Mouse (Mus musculus) intestine, embryonic 15.5 days (tissue): ENCODE data around the gene Pih1d1. TPM values are rescaled to one million over a fixed set of nuclear protein-coding genes. Genes with fewer than 3 reads are reported as not detected.
"Not testable (repeated sequence)": the region's sequence is repeated elsewhere in the genome, so short reads cannot be mapped to it uniquely, and the experiment has no call there.

Experiments used
- ATAC-seq: fragments of 200-750 bp; cut with Nextera tagmentation; 2 replicates; pipeline ENCODE4 v1.8.0; 2017; ENCODE audit warnings: moderate TSS enrichment, moderate library complexity
- H3K27ac ChIP-seq: fragments of 300-500 bp; sonication (generic); 2 replicates; pipeline ENCODE4 v1.5.1; 2015; ENCODE audit warnings: mild to moderate bottlenecking, inconsistent platforms
- H3K27me3 ChIP-seq: fragments of 300-500 bp; sonication (generic); replicated peaks from 2 replicates; pipeline ENCODE4 v1.6.1; 2015; ENCODE audit warnings: inconsistent platforms
- H3K36me3 ChIP-seq: fragments of 300-500 bp; sonication (generic); 2 replicates; pipeline ENCODE4 v1.6.1; 2015; ENCODE audit warnings: inconsistent platforms
- H3K4me1 ChIP-seq: fragments of 300-500 bp; sonication (generic); replicated peaks from 2 replicates; pipeline ENCODE4 v1.6.1; 2015; ENCODE audit warnings: inconsistent platforms
- H3K4me2 ChIP-seq: fragments of 300-500 bp; sonication (generic); replicated peaks from 2 replicates; pipeline ENCODE4 v1.6.1; 2015; ENCODE audit warnings: mild to moderate bottlenecking, inconsistent platforms
- H3K4me3 ChIP-seq: fragments of 300-500 bp; sonication (generic); replicated peaks from 2 replicates; pipeline ENCODE4 v1.5.1; 2015; ENCODE audit warnings: inconsistent platforms
- H3K9ac ChIP-seq: fragments of 300-500 bp; sonication (generic); 2 replicates; pipeline ENCODE4 v1.6.1; 2015; ENCODE audit warnings: inconsistent platforms
- H3K9me3 ChIP-seq: fragments of 300-500 bp; sonication (generic); 2 replicates; pipeline ENCODE4 v1.6.1; 2016; ENCODE audit warnings: inconsistent platforms
- WGBS: fragments of 180-500 bp; shearing (Covaris S2); methylation state at CpG from one replicate; pipeline ENCODE4 v1.1.7; 2015; 5-methylcytosine and 5-hydroxymethylcytosine counted together
- polyA plus RNA-seq: library from polyadenylated mRNA; unstranded; fragments of >200 nt; fragmentation: Nextera tagmentation; extraction: Ambion mirVana; gene quantifications from 2 replicates; pipeline ENCODE4 v1.2.1, GENCODE M21; 2015

Pih1d1 gene
- polyA plus RNA-seq, 1 experiment from 2014 or later, result 94.1 TPM

DNA sequence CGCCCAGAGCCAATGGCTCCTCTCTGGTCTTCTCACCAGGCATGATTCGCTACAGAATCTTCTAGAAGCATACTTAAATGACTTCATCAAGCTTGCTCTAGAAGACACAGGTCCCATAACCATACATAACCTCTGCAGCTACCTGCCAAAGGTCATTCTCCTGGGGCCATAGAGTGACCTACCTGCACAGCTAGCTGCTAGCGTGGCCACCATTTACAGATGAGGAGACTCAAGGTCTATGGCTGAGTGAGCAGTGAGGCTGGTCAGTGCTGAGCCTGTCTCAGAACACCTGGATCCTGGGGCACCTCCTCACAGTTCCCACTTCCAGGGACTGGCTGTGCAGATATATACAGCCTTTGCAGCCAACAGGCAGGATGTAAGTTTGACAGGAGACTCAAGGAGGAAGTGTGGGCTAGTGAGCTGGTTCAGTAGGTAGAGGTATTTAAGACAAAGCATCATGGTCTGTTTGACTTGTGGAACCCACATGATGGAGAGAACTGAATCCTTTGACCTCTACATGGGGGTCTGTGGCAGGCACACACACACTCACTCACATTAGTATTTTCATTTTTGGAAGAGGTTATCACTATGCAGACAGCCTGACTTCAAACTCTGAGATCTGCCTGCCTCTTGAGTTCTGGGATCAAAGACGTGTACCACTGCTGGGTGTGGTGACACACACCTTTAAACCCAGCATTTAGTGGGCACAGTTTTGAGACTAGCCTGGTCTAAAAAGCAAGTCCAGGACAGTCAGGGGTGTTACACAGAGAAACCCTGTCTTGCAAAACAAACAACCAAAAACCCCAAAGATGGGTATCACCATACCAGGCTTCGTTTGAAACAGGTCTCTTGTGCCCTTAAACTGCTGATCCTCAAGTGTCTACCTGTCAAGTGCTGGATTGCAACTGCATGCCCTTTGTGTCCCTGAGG lies 34.1 kb upstream of the Pih1d1 start:
- ATAC-seq, result no peak
- Histone ChIP-seq H3K4me1 (peaks cover 25% of the 10 kb centered on the region), H3K9me3 (no peaks in the 10 kb centered on the region), H3K4me2 (no peak overlapping the region), H3K9ac (no peak overlapping the region), H3K27ac (no peak overlapping the region), H3K4me3 (no peak overlapping the region), H3K27me3 (no peaks in the 10 kb centered on the region), H3K36me3 (peaks cover 32% of the 10 kb centered on the region)
- WGBS, result 76% methylated on average over 5 of the region's 5 CpGs

DNA sequence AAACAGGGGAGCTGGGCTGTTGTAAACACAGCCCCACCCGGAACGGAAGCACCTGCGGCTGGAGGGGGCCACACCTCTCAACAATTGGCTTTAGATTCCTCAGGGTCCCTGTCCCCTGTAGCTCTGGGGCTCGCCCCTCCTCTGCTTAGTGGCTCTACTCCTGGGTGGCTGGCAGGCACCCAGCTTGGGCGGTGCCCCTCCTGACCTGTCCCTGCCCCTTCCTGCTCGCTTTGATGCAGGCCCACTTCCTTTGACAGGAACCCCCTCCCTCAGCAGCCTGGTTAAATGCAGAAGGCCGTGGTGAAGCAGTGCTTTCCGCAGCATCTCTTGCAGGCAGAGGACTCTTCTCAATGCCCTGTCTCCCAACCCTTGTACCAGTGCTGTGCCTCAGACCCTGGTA lies 32.7 kb upstream of the Pih1d1 start:
- H3K27me3 ChIP-seq, result no peaks in the 10 kb centered on the region
- H3K4me1 ChIP-seq, result peaks cover 33% of the 10 kb centered on the region
- H3K4me2 ChIP-seq, result peak overlapping the region; percentile 74
- WGBS, result 47% methylated on average over 8 of the region's 8 CpGs
- H3K27ac ChIP-seq, result peak overlapping the region; percentile 23; the same call in 1 of the 2 replicates
- no peaks in the 10 kb centered on the region for H3K9me3 ChIP-seq
- H3K36me3 ChIP-seq, result peaks cover 45% of the 10 kb centered on the region
- peak overlapping the region; percentile 31 for H3K9ac ChIP-seq
- H3K4me3 ChIP-seq, result no peak overlapping the region
- no peak for ATAC-seq

DNA sequence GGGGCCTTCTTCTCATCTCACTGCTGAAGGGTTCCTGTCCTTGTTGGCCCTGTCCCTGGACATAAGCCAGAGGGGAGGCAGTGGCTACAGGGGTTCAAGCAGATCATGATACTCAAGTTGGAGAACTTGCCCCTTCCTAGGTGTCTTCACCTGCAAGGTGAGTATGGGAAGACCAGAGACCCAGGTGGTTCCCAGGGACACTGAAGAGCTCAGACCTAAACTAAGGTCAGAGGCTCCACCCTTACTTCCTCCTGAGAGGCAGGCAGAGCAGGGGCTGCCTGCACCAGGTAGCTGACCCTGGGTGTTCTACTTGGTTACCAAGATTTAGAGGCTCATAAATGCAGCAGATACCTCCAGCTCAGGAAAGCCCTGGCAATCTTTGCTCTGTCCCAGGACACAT lies 32.1 kb upstream of the Pih1d1 start:
- no peaks in the 10 kb centered on the region for H3K27me3 ChIP-seq
- peak overlapping the region; percentile 31 for H3K9ac ChIP-seq
- H3K9me3 ChIP-seq, result no peaks in the 10 kb centered on the region
- ATAC-seq, result no peak
- H3K4me1 ChIP-seq, result peaks cover 39% of the 10 kb centered on the region
- H3K36me3 ChIP-seq, result peaks cover 50% of the 10 kb centered on the region
- H3K4me2 ChIP-seq, result peak overlapping the region; percentile 74
- no peak overlapping the region for H3K4me3 ChIP-seq
- peak overlapping the region; percentile 23; the same call in 1 of the 2 replicates for H3K27ac ChIP-seq

GRCm38 (mm10) chr7:45122561-45123185 lies 31.4 kb upstream of the Pih1d1 start:
- Histone ChIP-seq H3K4me1 (peaks cover 40% of the 10 kb centered on the region), H3K27me3 (no peaks in the 10 kb centered on the region)

DNA sequence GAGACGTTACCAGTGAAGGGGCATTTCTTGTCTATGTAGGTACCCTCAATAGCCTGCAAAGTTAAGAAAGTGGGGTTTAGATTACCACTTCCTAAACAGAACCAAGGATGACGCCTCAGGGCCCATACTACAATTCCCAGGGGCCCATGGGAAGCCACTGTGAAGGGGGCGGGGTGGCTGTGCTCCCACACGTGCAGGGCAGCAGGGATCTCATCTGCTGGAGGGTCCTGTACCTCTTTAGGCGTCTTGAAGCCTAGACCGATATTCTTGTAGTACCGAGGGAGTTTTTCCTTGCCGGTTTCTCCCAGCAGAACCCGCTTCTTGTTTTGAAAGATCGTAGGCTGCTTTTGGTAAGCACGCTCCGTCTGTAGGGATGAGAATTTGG lies 30.9 kb upstream of the Pih1d1 start:
- Histone ChIP-seq H3K9me3 (no peaks in the 10 kb centered on the region), H3K4me2 (peak overlapping the region; percentile 74), H3K9ac (peak overlapping the region; percentile 95), H3K36me3 (peaks cover 53% of the 10 kb centered on the region), H3K4me1 (peaks cover 40% of the 10 kb centered on the region), H3K27ac (peak overlapping the region; percentile 87), H3K27me3 (no peaks in the 10 kb centered on the region), H3K4me3 (peak overlapping the region; percentile 86)
- 15% methylated on average over 12 of the region's 12 CpGs for WGBS
- ATAC-seq, result no peak

More at GRCm38 (mm10) chr7:45122561-45123185, 31.4 kb upstream of the Pih1d1 start:
- WGBS, result 81% methylated on average over 15 of the region's 15 CpGs
- H3K27ac ChIP-seq, result peak overlapping the region; percentile 87; the same call in 1 of the 2 replicates
- peak overlapping the region; percentile 74 for H3K4me2 ChIP-seq
- H3K4me3 ChIP-seq, result peak overlapping the region; percentile 86
- no peaks in the 10 kb centered on the region for H3K9me3 ChIP-seq
- H3K9ac ChIP-seq, result peak overlapping the region; percentile 95
- no peak for ATAC-seq
- H3K36me3 ChIP-seq, result peaks cover 53% of the 10 kb centered on the region

GRCm38 (mm10) chr7:45124224-45125143 lies 29.6 kb upstream of the Pih1d1 start, which contains the start of gene Rps11:
Rps11 (minus strand) TSS chr7:45124439.
- WGBS, result under 1% methylated on average over 59 of the region's 59 CpGs
- peak; percentile 83 for ATAC-seq
- Histone ChIP-seq H3K4me3 (peak within 1 kb of the TSS; percentile 86), H3K4me1 (peaks cover 40% of the 10 kb centered on the region), H3K9me3 (no peaks in the 10 kb centered on the region), H3K36me3 (peaks cover 51% of the 10 kb centered on the region), H3K27me3 (no peaks in the 10 kb centered on the region), H3K9ac (peak within 1 kb of the TSS; percentile 95), H3K4me2 (peak within 1 kb of the TSS; percentile 74), H3K27ac (peak within 1 kb of the TSS; percentile 90)

DNA sequence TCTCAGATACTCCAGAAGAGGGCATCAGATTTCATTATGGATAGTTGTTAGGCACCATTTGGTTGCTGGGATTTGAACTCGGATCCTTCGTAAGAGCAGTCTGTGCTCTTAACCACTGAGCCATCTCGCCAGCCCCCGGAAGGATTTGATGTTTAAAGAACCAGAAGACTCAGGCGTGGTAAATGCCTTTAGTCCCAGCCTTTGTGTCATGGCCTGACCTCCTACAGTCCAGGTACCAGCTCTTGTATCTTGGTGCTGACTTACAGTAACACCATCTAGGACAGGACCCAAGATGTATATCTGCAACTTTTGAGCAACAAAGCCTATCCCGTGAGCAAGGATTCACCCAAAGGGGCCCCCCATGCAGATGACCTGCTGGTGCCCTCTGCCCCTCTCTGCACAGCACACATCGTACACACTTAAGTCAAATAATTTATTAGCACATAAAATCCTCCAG lies 28.9 kb upstream of the Pih1d1 start:
- H3K27ac ChIP-seq, result peak overlapping the region; percentile 90
- no peaks in the 10 kb centered on the region for H3K9me3 ChIP-seq
- ATAC-seq, result no peak
- 20% methylated on average over 7 of the region's 7 CpGs for WGBS
- no peaks in the 10 kb centered on the region for H3K27me3 ChIP-seq
- no peak overlapping the region for H3K4me3 ChIP-seq
- H3K4me2 ChIP-seq, result peak overlapping the region; percentile 52
- H3K4me1 ChIP-seq, result peaks cover 44% of the 10 kb centered on the region
- H3K36me3 ChIP-seq, result peaks cover 44% of the 10 kb centered on the region
- H3K9ac ChIP-seq, result no peak overlapping the region

DNA sequence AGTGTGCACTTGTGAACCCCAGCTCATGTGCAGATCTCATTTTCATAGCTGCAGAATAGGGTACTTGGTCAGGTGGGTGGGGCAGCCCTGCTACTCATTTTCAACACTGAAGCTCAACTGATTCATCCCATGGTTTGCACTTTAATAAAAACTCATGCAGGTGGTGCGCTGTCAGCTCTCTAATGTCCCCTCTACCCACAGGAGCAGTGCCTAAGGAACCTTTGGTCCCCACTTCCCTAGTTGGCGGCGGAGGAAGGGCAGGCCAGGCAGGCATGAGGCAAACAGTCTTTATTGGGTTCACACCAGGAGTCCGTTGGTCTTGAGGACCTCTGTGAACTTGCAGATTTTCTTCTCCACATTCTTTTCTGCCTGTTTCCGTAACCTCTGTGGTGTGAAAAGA lies 28.5 kb upstream of the Pih1d1 start:
- not testable (repeated sequence) for ATAC-seq, H3K4me3 ChIP-seq, H3K9me3 ChIP-seq, H3K27me3 ChIP-seq
- Histone ChIP-seq H3K4me1 (peaks cover 43% of the 10 kb centered on the region), H3K36me3 (peaks cover 40% of the 10 kb centered on the region), H3K27ac (peak overlapping the region; percentile 87), H3K9ac (peak overlapping the region; percentile 99), H3K4me2 (peak overlapping the region; percentile 71)
- 60% methylated on average over 5 of the region's 5 CpGs for WGBS

GRCm38 (mm10) chr7:45126147-45126843 lies 27.8 kb upstream of the Pih1d1 start:
- no peak for ATAC-seq
- Histone ChIP-seq H3K4me3 (peak overlapping the region; percentile 89), H3K4me2 (peak overlapping the region; percentile 71), H3K36me3 (peaks cover 34% of the 10 kb centered on the region), H3K4me1 (peaks cover 40% of the 10 kb centered on the region), H3K27ac (peak overlapping the region; percentile 87), H3K9ac (peak overlapping the region; percentile 99), H3K27me3 (no peaks in the 10 kb centered on the region), H3K9me3 (no peaks in the 10 kb centered on the region)
- WGBS, result 65% methylated on average over 17 of the region's 17 CpGs

DNA sequence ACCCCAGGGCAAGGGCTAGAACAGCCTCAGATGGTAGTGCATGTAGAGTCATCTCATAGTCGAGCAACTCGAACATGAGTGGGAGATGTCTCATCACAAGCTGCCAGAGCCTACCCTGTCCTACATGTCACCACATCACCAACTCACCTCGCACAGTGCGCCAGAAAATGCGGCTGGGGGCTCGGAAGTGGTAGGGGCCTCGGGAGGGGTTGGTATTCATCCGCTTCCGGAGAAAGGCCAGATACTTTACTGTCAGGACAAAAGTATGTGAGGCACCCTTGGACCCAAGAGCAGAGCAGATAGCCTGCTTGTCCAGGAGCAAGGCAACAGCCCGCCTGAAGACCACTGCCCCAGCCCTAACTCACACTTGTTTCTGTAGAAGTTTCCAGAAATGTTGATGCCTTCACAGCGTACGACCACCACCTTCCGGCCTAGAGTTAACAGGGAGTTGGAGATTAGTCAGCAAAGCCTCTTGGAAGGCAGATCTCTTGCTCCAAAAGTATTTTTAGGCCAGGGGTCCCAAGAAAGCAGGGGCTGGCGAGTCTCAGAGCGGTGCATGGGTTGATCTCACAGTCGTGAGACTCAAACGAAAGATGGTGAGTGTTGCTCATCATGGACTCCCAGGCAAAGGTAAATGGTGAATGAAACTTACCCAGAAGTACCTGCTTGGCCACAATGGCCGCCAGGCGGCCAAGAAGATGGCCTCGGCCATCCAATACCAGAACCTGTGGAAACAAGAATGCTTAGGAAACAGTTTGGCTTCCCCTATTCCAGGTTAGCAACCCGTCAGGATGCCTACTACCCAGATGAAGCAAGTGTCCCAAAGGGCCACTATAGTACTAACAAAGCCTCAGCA lies 27.0 kb upstream of the Pih1d1 start:
- ATAC-seq, result no peak
- WGBS, result 37% methylated on average over 21 of the region's 21 CpGs

More for the DNA sequence above, 27.0 kb upstream of the Pih1d1 start:
- Histone ChIP-seq H3K36me3 (peaks cover 26% of the 10 kb centered on the region), H3K4me3 (peak overlapping the region; percentile 89), H3K9ac (peak overlapping the region; percentile 99), H3K4me2 (peak overlapping the region; percentile 71), H3K27me3 (no peaks in the 10 kb centered on the region), H3K4me1 (peaks cover 32% of the 10 kb centered on the region), H3K9me3 (no peaks in the 10 kb centered on the region), H3K27ac (peak overlapping the region; percentile 87)
